Mouse (Mus musculus) G1E (cell line): ENCODE results near the gene Lcor.

Source experiments
- CTCF ChIP-seq: IDR thresholded peaks from 2 replicates; pipeline ENCODE4 v1.5.1; 2012; ENCODE audit warnings: low read depth, low read length, inconsistent platforms, mixed read lengths
- GATA1 ChIP-seq: IDR thresholded peaks from 2 replicates; pipeline ENCODE4 v1.6.1; 2012; ENCODE audit warnings: borderline replicate concordance, low read length, inconsistent platforms, mixed read lengths
- GATA2 ChIP-seq: IDR thresholded peaks from 2 replicates; pipeline ENCODE4 v1.6.1; 2012; ENCODE audit warnings: low read depth, low read length, inconsistent platforms, borderline replicate concordance
- POLR2AphosphoS5 ChIP-seq: IDR thresholded peaks from 2 replicates; pipeline ENCODE4 v1.6.1; 2012; ENCODE audit warnings: low read depth, low read length, inconsistent platforms; ENCODE audit not compliant: insufficient replicate concordance
- TAL1 ChIP-seq: conservative IDR thresholded peaks from 2 replicates; pipeline ENCODE4 v1.6.1; 2012; ENCODE audit warnings: low read depth, low read length, inconsistent platforms, mixed read lengths

DNA sequence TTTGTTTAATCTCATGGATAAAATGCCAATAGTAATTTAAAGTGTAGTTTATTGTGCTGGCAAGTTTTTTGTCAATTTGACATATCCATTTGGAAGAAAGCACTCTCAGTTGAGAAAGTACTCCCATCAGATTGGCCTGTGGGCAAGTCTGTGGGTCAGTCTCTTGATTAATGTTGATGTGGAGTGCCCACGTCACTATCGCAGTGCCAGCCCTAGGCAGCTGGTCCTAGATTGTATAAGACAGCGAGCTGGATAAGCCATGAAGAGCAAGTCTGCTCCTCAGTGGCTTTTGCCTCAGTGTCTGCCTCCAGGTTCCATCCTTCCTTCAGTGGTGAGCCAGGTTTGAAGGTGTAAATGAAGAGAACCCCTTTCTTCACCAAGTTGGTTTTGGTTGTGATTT, 34.6 kb downstream of the Lcor start:
- TF ChIP-seq POLR2AphosphoS5 (no peak), CTCF (no peak), GATA1 (no peak), TAL1 (no peak), GATA2 (no peak)
